Mouse (Mus musculus) lung, embryonic 15.5 days (tissue): ENCODE results near the gene Gramd4. TPM values are rescaled to one million over a fixed set of nuclear protein-coding genes. Genes with fewer than 3 reads are reported as not detected.

Experiments
- ATAC-seq: fragments of 200-750 bp; cut with Nextera tagmentation; 2 replicates; pipeline ENCODE4 v1.8.0; 2017; ENCODE audit warnings: moderate number of reproducible peaks, borderline replicate concordance; ENCODE audit not compliant: low FRiP score, low TSS enrichment; ENCODE audit errors: extremely low read depth
- H3K27ac ChIP-seq: fragments of 300-500 bp; sonication (generic); 2 replicates; pipeline ENCODE4 v1.5.1; 2015; ENCODE audit warnings: moderate library complexity, mild to moderate bottlenecking, inconsistent platforms
- H3K27me3 ChIP-seq: fragments of 300-500 bp; sonication (generic); 2 replicates; pipeline ENCODE4 v1.6.1; 2015; ENCODE audit warnings: inconsistent platforms
- H3K36me3 ChIP-seq: fragments of 300-500 bp; sonication (generic); 2 replicates; pipeline ENCODE4 v1.6.1; 2015; ENCODE audit warnings: inconsistent platforms
- H3K4me1 ChIP-seq: fragments of 300-500 bp; sonication (generic); 2 replicates; pipeline ENCODE4 v1.6.1; 2015; ENCODE audit warnings: inconsistent platforms
- H3K4me2 ChIP-seq: fragments of 300-500 bp; sonication (generic); 2 replicates; pipeline ENCODE4 v1.6.1; 2015; ENCODE audit warnings: inconsistent platforms, mild to moderate bottlenecking, moderate library complexity
- H3K4me3 ChIP-seq: fragments of 300-500 bp; sonication (generic); 2 replicates; pipeline ENCODE4 v1.5.1; 2015; ENCODE audit warnings: mild to moderate bottlenecking, inconsistent platforms
- H3K9ac ChIP-seq: fragments of 300-500 bp; sonication (generic); 2 replicates; pipeline ENCODE4 v1.6.1; 2015; ENCODE audit warnings: inconsistent platforms
- H3K9me3 ChIP-seq: fragments of 300-500 bp; sonication (generic); 2 replicates; pipeline ENCODE4 v1.6.1; 2016; ENCODE audit warnings: inconsistent platforms
- WGBS: fragments of 180-500 bp; shearing (Covaris S2); methylation state at CpG from one replicate; pipeline ENCODE4 v1.1.7; 2015; 5-methylcytosine and 5-hydroxymethylcytosine counted together
- polyA plus RNA-seq: library from polyadenylated mRNA; unstranded; fragments of >200 nt; fragmentation: Nextera tagmentation; extraction: Ambion mirVana; gene quantifications from 2 replicates; pipeline ENCODE4 v1.2.1, GENCODE M21; 2015

Gene Gramd4
- polyA plus RNA-seq, 1 experiment from 2014 or later, result 14.6 TPM

DNA sequence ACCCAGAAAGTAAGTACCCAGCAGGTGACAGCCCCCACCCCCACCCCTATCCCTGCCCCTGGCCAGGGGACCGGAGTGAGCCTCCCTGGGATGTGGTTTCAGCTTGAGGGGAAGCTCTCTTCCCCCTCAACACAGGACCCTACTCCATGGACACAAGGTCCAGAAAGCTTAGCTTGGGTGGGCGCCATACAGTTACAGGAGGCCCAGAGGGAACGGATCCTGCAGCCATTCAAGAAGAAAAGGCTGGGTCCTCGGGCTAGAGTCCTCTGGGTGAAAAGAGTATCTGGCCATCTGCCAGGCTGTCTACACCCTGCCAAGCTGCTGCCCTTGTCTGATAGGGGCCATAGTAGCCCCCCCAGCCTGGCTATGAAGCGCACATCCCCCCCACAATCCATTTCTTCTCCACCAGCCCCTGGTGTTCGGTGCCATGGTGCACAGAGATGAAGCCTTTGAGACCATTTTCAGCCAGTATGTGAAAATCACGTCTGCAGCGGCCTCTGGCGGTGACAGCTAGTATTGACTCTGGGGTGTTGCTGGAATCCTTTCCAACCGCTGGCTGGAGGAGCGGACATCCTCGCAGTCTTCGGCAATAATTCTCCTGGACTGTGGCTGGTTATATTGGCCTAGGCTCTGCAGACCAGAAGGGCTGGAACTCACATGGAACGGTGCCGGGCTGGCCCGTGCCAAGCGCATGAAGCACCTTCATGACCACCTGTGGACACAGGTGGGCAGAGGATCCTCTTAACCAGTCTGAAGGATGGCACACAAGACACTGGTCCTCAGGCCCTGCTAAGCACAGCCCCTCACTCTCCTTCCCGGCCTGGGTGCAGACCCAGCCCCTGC is 77.7 kb downstream of the Gramd4 start:
- peak; percentile 28 for ATAC-seq
- no peak overlapping the region for H3K4me2 ChIP-seq
- H3K9ac ChIP-seq, result no peak overlapping the region
- no peaks in the 10 kb centered on the region for H3K9me3 ChIP-seq
- H3K27ac ChIP-seq, result no peak overlapping the region
- 35% methylated on average over 18 of the region's 18 CpGs for WGBS
- no peaks in the 10 kb centered on the region for H3K27me3 ChIP-seq
- no peak overlapping the region for H3K4me3 ChIP-seq
- no peaks in the 10 kb centered on the region for H3K4me1 ChIP-seq
- peaks cover 16% of the 10 kb centered on the region; the same call in 1 of the 2 replicates for H3K36me3 ChIP-seq

DNA sequence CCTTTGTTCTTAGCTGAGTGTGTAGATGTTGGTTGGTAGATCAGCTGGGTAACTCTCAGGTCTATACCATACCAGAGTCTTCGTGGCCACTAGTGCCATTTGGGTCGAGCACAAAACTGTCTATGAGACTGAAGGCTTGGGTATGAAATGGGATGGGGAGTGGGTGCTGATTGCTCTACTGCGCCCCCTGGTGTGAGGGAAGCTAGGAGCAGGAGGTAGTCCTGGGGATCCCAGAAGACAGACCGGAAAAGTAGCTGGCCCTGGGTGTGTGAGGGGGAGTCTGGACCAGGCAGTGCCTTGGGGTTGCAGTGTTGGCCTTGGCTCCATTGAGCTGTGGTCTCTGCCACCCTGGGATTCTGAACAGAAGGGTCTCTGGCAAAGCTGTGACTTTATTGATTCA is 80.1 kb downstream of the Gramd4 start:
- Histone ChIP-seq H3K4me1 (no peaks in the 10 kb centered on the region), H3K4me2 (no peak overlapping the region), H3K9ac (no peak overlapping the region), H3K27ac (no peak overlapping the region), H3K36me3 (peaks cover 24% of the 10 kb centered on the region; the same call in 1 of the 2 replicates), H3K27me3 (no peaks in the 10 kb centered on the region), H3K9me3 (no peaks in the 10 kb centered on the region), H3K4me3 (no peak overlapping the region)
- ATAC-seq, result no peak
- 60% methylated on average over 4 of the region's 4 CpGs for WGBS

DNA sequence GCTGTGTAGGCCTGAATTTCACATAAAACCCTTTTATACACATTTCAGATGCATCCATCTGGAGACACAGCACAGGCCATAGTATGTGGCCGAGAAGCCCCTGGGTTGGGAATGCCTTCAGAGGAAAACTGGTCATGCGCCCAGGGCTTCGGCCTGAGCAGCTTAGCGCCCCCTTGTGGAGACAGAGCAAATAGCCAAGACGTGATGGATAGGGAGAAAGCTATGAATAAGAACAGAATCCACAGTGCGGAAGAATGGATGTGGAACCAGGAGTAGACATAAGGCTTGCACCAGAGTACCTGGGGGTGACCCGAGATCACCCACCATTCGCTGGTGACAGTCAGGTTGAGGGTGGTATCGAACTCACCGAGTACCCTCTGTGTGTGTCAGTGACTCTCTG is 82.8 kb downstream of the Gramd4 start:
- Histone ChIP-seq H3K27ac (no peak overlapping the region), H3K4me2 (no peak overlapping the region), H3K4me1 (no peaks in the 10 kb centered on the region), H3K9ac (no peak overlapping the region), H3K36me3 (peaks cover 42% of the 10 kb centered on the region; the same call in 1 of the 2 replicates), H3K9me3 (no peaks in the 10 kb centered on the region), H3K4me3 (no peak overlapping the region), H3K27me3 (no peaks in the 10 kb centered on the region)
- no peak for ATAC-seq
- WGBS, result 34% methylated on average over 10 of the region's 10 CpGs

DNA sequence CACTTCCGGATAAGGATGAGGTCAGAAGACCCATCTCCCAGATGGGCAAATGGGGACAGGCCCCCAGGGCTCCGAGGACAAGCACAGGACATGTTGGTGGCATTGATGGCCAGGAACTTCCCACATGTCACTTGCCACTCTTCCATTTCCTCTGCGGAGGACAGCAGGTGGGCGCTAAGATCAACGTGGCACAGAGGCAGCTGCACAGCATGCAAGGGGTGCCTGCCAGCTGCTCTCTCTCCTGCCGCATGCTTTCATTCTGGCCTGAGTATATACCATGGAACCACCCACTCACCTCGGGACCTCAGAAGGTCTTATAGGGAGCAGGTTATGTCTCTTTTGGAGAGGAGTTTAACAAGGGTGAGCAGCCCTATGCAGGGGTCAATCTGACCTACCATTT is 87.1 kb downstream of the Gramd4 start:
- WGBS, result 75% methylated on average over 7 of the region's 7 CpGs
- Histone ChIP-seq H3K27me3 (no peaks in the 10 kb centered on the region), H3K27ac (no peak overlapping the region), H3K36me3 (peaks cover 49% of the 10 kb centered on the region; the same call in 1 of the 2 replicates), H3K4me2 (no peak overlapping the region), H3K4me1 (no peaks in the 10 kb centered on the region), H3K9ac (no peak overlapping the region), H3K9me3 (no peaks in the 10 kb centered on the region), H3K4me3 (no peak overlapping the region)
- ATAC-seq, result 0 out of 2 replicates have a peak, but pooled peaks have one; percentile 21

DNA sequence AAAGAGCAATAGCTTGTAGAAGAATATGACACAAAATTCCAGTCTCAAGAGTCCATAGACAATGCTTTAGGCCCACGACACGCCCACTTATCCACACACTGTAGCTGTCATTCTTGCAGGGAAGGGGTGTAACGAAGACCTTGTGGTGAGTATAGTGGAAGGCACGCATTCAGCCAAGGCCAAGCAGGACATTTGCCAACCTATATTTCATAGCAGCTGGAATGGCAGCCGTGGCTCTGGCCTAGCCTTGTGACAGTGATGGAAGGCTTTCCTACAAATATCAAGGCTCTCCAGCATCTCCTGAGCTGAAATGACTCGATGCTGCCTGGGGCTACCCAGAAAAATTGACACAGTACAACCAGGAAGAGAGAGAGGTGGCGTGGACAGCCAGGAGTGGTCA is 87.6 kb downstream of the Gramd4 start:
- Histone ChIP-seq H3K4me1 (no peaks in the 10 kb centered on the region), H3K9ac (no peak overlapping the region), H3K27me3 (no peaks in the 10 kb centered on the region), H3K9me3 (no peaks in the 10 kb centered on the region), H3K4me3 (no peak overlapping the region), H3K36me3 (peaks cover 49% of the 10 kb centered on the region; the same call in 1 of the 2 replicates), H3K27ac (no peak overlapping the region), H3K4me2 (no peak overlapping the region)
- ATAC-seq, result no peak
- 78% methylated on average over 7 of the region's 7 CpGs for WGBS

DNA sequence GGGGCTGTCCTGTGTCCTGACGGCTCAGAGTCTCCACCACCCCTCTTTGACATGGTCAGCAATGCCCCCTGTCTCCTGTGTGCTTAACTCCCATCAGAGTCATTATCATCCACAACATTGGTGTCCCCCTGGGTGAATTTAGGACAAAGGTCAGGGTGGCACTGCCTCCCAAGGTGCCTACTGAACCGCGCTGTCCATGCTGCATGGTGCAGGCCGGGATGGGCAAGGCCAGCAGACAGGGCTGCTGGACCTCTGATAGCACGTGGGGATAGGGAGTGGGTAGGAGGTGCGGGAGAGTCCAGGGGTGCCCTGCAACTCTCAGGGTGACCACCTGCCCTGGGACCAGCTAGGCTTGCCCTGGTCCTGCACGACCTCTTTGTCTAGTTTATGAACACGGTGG is 89.4 kb downstream of the Gramd4 start:
- H3K9me3 ChIP-seq, result no peaks in the 10 kb centered on the region
- no peaks in the 10 kb centered on the region for H3K4me1 ChIP-seq
- no peak for ATAC-seq
- no peak overlapping the region for H3K9ac ChIP-seq
- no peak overlapping the region for H3K27ac ChIP-seq
- peaks cover 48% of the 10 kb centered on the region for H3K36me3 ChIP-seq
- H3K4me3 ChIP-seq, result no peak overlapping the region
- H3K27me3 ChIP-seq, result no peaks in the 10 kb centered on the region
- H3K4me2 ChIP-seq, result no peak overlapping the region
- 85% methylated on average over 8 of the region's 8 CpGs for WGBS

DNA sequence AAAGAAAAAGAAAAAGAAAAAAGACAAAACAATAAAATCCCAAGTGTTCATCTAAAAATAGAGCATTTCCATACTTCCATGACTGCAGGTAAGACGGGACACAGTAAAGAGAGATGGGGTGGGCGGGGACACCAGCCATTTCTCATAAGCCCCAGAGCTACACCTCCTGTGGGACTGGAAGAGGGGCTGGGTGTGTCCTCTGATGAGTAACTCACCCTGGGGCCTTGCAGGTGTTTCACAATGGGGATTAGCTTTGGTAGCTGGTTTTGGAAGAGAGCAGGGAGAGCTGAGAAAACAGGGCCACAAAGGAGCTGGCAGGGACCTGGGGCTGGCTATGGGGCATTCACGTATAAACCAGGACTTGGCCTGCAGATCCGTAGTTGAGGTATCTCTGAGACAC is 93.1 kb downstream of the Gramd4 start:
- H3K4me1 ChIP-seq, result no peaks in the 10 kb centered on the region
- H3K9me3 ChIP-seq, result no peaks in the 10 kb centered on the region
- no peak overlapping the region for H3K9ac ChIP-seq
- ATAC-seq, result no peak
- no peaks in the 10 kb centered on the region for H3K27me3 ChIP-seq
- H3K27ac ChIP-seq, result no peak overlapping the region
- H3K36me3 ChIP-seq, result peaks cover 47% of the 10 kb centered on the region
- H3K4me3 ChIP-seq, result no peak overlapping the region
- no peak overlapping the region for H3K4me2 ChIP-seq
- WGBS, result 75% methylated on average over 4 of the region's 4 CpGs

DNA sequence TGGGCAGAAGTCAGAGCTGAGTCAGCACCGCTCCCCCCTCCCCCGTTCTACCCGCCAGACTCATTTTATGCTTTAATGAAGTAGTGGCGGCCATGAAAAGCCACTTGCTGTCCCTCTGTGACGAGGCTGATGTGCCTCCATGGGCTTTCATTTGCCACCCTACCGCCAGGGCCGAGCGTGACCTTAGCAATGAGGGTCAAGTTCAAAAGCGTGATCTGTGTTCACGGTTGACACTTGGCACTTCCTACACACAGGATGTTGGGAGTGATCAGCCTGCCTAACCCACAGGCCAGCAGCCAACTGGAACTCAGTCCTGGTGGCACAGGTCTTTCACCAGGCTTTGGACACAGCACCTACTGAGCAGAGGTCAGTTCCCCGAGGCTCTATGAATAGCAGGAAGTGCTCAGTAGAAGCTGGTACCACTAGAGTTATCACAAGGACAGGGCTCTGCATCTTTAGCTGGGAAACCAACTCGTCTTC is 96.0 kb downstream of the Gramd4 start:
- H3K9me3 ChIP-seq, result no peaks in the 10 kb centered on the region
- no peak overlapping the region for H3K4me3 ChIP-seq
- no peak for ATAC-seq
- 80% methylated on average over 12 of the region's 12 CpGs for WGBS
- H3K27me3 ChIP-seq, result no peaks in the 10 kb centered on the region
- peaks cover 48% of the 10 kb centered on the region for H3K36me3 ChIP-seq
- no peaks in the 10 kb centered on the region for H3K4me1 ChIP-seq
- no peak overlapping the region for H3K27ac ChIP-seq
- no peak overlapping the region for H3K4me2 ChIP-seq
- no peak overlapping the region for H3K9ac ChIP-seq

DNA sequence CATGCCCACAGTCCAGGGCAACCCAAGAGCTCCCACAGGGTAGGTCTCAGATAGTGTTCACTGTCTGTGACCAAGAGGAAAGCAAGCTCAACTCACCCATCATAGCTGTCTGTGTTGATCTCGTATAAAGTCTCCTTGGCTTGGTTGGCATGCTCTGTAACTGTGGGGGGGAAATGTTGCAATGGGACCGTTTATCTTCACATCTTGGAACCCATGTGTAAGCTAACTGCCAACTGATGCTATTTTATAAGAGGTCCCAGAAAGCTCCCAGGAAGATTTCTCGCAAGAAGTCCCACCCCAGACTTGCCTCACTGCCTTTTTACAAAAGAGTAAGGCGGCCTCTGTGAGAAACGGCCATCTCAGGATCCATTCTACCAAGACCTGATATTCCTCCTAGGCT is 99.0 kb downstream of the Gramd4 start:
- 76% methylated on average over 5 of the region's 5 CpGs for WGBS
- Histone ChIP-seq H3K36me3 (peaks cover 42% of the 10 kb centered on the region), H3K4me2 (no peak overlapping the region)

DNA sequence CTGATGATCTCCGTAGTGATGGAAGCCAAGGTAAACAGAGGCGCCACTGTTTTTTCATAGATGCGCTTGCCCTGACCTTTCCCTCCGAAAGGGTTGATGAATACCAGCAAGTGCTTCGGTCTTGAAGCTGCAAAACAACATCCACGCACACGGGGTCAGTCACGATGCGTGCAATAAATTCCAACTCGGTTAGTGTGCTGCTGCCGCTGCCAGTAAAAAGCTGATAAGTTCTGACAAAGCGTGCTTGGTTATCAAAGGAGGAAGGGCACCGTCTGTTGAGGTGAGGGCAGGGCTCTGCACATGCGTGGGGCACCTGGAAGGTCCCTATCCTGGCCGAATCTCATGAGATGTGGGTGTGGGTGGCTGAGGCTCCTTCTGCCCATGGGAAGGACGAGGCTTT is 101.6 kb downstream of the Gramd4 start:
- Histone ChIP-seq H3K4me2 (no peak overlapping the region), H3K36me3 (peaks cover 44% of the 10 kb centered on the region), H3K9ac (no peak overlapping the region), H3K27me3 (no peaks in the 10 kb centered on the region), H3K9me3 (no peaks in the 10 kb centered on the region), H3K4me3 (no peak overlapping the region), H3K27ac (no peak overlapping the region), H3K4me1 (no peaks in the 10 kb centered on the region)
- no peak for ATAC-seq
- 59% methylated on average over 16 of the region's 16 CpGs for WGBS

More for the DNA sequence above, 99.0 kb downstream of the Gramd4 start:
- Histone ChIP-seq H3K4me1 (no peaks in the 10 kb centered on the region), H3K9ac (no peak overlapping the region), H3K9me3 (no peaks in the 10 kb centered on the region), H3K4me3 (no peak overlapping the region), H3K27ac (no peak overlapping the region), H3K27me3 (no peaks in the 10 kb centered on the region)
- ATAC-seq, result no peak

DNA sequence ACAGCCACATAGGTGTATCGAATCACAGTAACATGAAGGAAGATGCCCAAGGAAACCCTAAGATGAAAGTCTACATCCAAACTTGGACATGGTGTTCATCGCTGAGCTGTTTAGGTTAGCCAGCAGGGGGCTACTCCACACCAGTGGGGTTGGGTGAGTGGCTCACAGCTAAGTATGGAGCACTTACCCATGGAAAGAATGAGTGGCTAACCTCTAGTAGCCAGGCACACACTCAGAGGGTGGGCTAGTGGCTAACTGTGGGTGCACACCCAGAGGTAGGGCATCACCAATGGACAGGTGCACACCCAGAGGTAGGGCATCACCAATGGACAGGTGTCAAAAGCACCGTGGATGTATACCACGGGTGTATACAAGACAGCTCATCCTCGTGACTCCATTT is 102.2 kb downstream of the Gramd4 start:
- Histone ChIP-seq H3K4me2 (no peak overlapping the region), H3K4me3 (no peak overlapping the region), H3K4me1 (no peaks in the 10 kb centered on the region), H3K9ac (no peak overlapping the region), H3K36me3 (peaks cover 38% of the 10 kb centered on the region), H3K27me3 (no peaks in the 10 kb centered on the region), H3K27ac (no peak overlapping the region), H3K9me3 (no peaks in the 10 kb centered on the region)
- 85% methylated on average over 5 of the region's 5 CpGs for WGBS
- ATAC-seq, result no peak

DNA sequence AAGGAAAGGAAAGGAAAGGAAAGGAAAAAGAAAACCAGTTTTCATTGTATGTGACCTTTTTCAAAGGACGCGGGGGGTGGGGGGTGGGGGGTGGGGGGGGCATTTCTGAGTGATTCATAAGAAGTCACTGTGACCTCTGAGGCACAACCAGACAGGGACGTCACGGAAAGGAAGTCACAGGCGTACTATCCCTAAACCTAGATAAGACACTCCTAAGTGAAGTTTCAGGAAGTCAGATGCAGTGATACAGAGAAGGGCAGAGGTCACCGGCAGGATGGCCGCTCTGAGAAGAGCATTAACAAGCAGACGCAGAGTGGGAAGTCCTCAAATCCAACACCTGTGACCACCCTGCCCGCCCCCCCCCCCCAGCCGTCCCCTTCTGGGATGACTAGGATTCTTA is 103.4 kb downstream of the Gramd4 start:
- no peak for ATAC-seq
- Histone ChIP-seq H3K27ac (no peak overlapping the region), H3K36me3 (peaks cover 28% of the 10 kb centered on the region), H3K4me1 (no peaks in the 10 kb centered on the region), H3K4me2 (no peak overlapping the region), H3K4me3 (no peak overlapping the region), H3K9ac (no peak overlapping the region), H3K9me3 (no peaks in the 10 kb centered on the region), H3K27me3 (no peaks in the 10 kb centered on the region)
- 65% methylated on average over 10 of the region's 10 CpGs for WGBS
